Mouse (Mus musculus): Measurements from ENCODE around the gene Vip. TPM values are rescaled to one million over a fixed set of nuclear protein-coding genes. Genes with fewer than 3 reads are reported as not detected.

Vip gene
- polyA plus RNA-seq (2012; rRNA removed) = not detected in 2 replicates

DNA sequence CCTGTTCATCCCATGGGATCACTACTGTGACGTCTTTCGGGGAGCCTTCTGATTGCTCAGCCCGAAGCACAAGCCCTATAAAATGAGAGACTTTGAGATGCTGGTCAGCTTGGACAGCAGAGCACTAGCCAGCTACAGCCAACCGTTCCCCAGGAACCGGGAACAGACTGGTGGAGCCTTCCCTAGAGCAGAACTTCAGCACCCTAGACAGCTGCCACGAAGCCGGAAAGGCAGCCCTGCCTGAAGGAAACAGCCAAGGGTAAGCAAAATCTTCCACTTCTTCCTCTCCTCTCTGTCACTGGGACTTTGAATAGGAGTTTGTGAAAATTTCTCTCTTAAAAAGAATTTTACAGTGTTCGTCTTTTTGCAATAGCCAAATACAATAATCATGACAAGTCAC is at the start of gene Vip:
Gene Vip, plus strand, starts transcription at position 107 of the 400 bp plus-strand sequence.

DNA sequence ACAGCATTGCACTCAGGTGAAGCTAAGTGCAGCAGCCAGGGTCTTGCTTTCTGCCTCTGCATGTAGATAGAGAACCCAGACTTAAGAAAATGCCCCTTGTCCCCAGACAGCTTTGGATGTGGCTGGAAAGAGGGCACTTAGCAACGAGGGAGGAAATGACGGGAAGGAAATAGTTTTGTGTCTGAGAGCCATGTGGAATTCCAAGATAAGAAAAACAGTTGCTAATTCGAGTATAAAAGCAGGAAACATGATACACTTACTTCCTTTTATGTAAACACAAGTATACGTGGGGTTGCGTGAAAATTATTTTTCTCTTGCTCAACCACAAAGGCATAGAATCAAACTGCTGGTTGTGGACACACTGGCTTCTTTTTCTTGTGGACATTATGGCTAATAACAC is 45.6 kb upstream of the Vip start, which contains the start of gene Myct1:
Gene Myct1, plus strand, starts transcription at position 312 of the 400 bp plus-strand sequence.

Other genes with a start within 250 kb of the Vip start
- 2.9 and 3.1 TPM in 2 replicates for gene Syne1, start 87.7 kb upstream of the Vip start, polyA plus RNA-seq (2012; rRNA removed)
- 1.0 and 1.3 TPM in 2 replicates for gene Myct1, start 45.4 kb upstream of the Vip start, polyA plus RNA-seq (2012; rRNA removed)
- gene Fbxo5, start 166.4 kb downstream of the Vip start, polyA plus RNA-seq (2012; rRNA removed) = 43.5 and 47.5 TPM in 2 replicates
- gene Mtrf1l, start 184.7 kb downstream of the Vip start, polyA plus RNA-seq (2012; rRNA removed) = 2.8 and 3.7 TPM in 2 replicates

All from liver, embryonic 14 days (tissue).